Mouse (Mus musculus) kidney, postnatal 0 days (tissue): ENCODE measurements around the gene Rpl35. TPM values are rescaled to one million over a fixed set of nuclear protein-coding genes. Genes with fewer than 3 reads are reported as not detected.

Source experiments
- ATAC-seq: fragments of 200-750 bp; cut with Nextera tagmentation; replicated peaks from 2 replicates; pipeline ENCODE4 v1.8.0; 2017; ENCODE audit warnings: low read depth, moderate number of reproducible peaks, moderate TSS enrichment, moderate library complexity; ENCODE audit not compliant: low FRiP score
- DNase-seq: peaks from one replicate; pipeline ENCODE4 v3.0.0-alpha.2; 2016; ENCODE audit warnings: low spot score
- H3K27ac ChIP-seq: fragments of 300-500 bp; sonication (generic); 2 replicates; pipeline ENCODE4 v1.5.1; 2014; ENCODE audit warnings: mild to moderate bottlenecking
- H3K27me3 ChIP-seq: fragments of 300-500 bp; sonication (generic); 2 replicates; pipeline ENCODE4 v1.6.1; 2014; ENCODE audit warnings: low read length, mixed read lengths; ENCODE audit not compliant: insufficient read depth
- H3K36me3 ChIP-seq: fragments of 300-500 bp; sonication (generic); 2 replicates; pipeline ENCODE4 v1.6.1; 2014; ENCODE audit warnings: low read length, mixed read lengths; ENCODE audit not compliant: insufficient read depth
- H3K4me1 ChIP-seq: fragments of 300-500 bp; sonication (generic); replicated peaks from 2 replicates; pipeline ENCODE4 v1.6.1; 2014; ENCODE audit warnings: antibody characterized with exemption, low read length, mixed read lengths; ENCODE audit not compliant: insufficient read depth
- H3K4me2 ChIP-seq: fragments of 300-500 bp; sonication (generic); 2 replicates; pipeline ENCODE4 v1.6.1; 2014; ENCODE audit warnings: mild to moderate bottlenecking, low read length, moderate library complexity, mixed read lengths
- H3K4me3 ChIP-seq: fragments of 300-500 bp; sonication (generic); replicated peaks from 2 replicates; pipeline ENCODE4 v1.5.1; 2014; ENCODE audit warnings: low read depth, low read length
- H3K9ac ChIP-seq: fragments of 300-500 bp; sonication (generic); 2 replicates; pipeline ENCODE4 v1.6.1; 2014; ENCODE audit warnings: low read depth, low read length
- H3K9me3 ChIP-seq: fragments of 300-500 bp; sonication (generic); replicated peaks from 2 replicates; pipeline ENCODE4 v1.6.1; 2016; ENCODE audit warnings: low read length, inconsistent platforms, mixed read lengths
- CTCF ChIP-seq: IDR thresholded peaks from 2 replicates; pipeline ENCODE4 v1.5.1; 2016; ENCODE audit warnings: antibody characterized with exemption, low read depth, mild to moderate bottlenecking, moderate library complexity
- WGBS: fragments of 180-500 bp; shearing (Covaris S2); extraction: QIAGEN DNeasy Blood & Tissue Kit; methylation state at CpG from one replicate; pipeline ENCODE4 v1.1.7; 2014; 5-methylcytosine and 5-hydroxymethylcytosine counted together
- polyA plus RNA-seq: library from polyadenylated mRNA; unstranded; fragments of >200 nt; fragmentation: Nextera tagmentation; extraction: Ambion mirVana; gene quantifications from 2 replicates; pipeline ENCODE4 v1.2.1, GENCODE M21; 2015

Gene Rpl35
- polyA plus RNA-seq, 1 experiment from 2014 or later, result 1,199 TPM

GRCm38 (mm10) chr2:39006149-39006730 is 816 bp upstream of the Rpl35 start:
- 88% methylated on average over 14 of the region's 14 CpGs for WGBS
- Histone ChIP-seq H3K36me3 (peaks cover 15% of the 10 kb centered on the region; the same call in 1 of the 2 replicates), H3K4me2 (peak overlapping the region; percentile 54), H3K9ac (no peak overlapping the region), H3K9me3 (no peaks in the 10 kb centered on the region), H3K27me3 (no peaks in the 10 kb centered on the region), H3K4me1 (peaks cover 16% of the 10 kb centered on the region), H3K4me3 (0 out of 2 replicates have a peak overlapping the region, but pooled peaks have one; percentile 51), H3K27ac (no peak overlapping the region)
- no peak for DNase-seq
- no peak for ATAC-seq
- TF ChIP-seq CTCF, result no peak

DNA sequence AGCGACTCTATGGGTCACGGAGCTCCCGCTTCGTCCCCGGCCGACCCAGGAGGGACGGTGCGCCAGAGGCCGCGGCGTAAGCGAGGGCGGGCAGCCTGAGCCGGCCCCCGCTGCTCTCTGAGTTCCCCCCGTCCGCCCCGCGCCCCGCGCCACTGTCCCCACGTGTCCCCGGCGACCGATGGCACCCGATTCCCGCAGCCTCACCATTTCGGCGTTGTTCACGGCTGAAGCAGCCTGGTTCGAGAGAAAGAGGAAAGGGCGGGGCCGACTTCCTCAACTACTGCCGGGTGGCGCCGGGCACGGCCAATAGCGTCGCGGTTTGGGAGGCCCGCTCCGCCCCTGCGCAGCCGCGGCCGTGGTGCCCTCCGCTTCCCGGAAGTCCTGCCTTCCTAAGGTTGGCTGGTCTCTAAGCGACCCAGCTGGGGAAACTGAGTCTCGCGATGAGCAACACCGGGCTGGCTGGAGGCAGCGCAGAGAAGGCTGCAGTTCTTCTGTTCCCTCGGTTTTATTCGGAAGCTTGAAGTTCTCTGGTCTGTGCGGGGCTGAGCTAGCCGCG is 466 bp downstream of the Rpl35 start, which contains the start of gene Arpc5l:
TSS of gene Arpc5l (plus strand) at position 469 of the 556 bp plus-strand sequence.
- H3K9ac ChIP-seq, result peak within 1 kb of the TSS; percentile 76
- no peak for TF ChIP-seq CTCF
- peak within 1 kb of the TSS; percentile 75 for H3K27ac ChIP-seq
- peaks cover 16% of the 10 kb centered on the region for H3K4me1 ChIP-seq
- H3K4me2 ChIP-seq, result peak within 1 kb of the TSS; percentile 54
- peak; percentile 96 for DNase-seq
- no peaks in the 10 kb centered on the region for H3K9me3 ChIP-seq
- H3K4me3 ChIP-seq, result peak within 1 kb of the TSS; percentile 51
- ATAC-seq, result peak; percentile 86
- H3K27me3 ChIP-seq, result no peaks in the 10 kb centered on the region
- under 1% methylated on average over 57 of the region's 58 CpGs for WGBS
- peaks cover 26% of the 10 kb centered on the region for H3K36me3 ChIP-seq

GRCm38 (mm10) chr2:39004372-39004771 is 1.1 kb downstream of the Rpl35 start:
- peak overlapping the region; percentile 54 for H3K4me2 ChIP-seq
- no peaks in the 10 kb centered on the region for H3K9me3 ChIP-seq
- peaks cover 13% of the 10 kb centered on the region for H3K4me1 ChIP-seq
- ATAC-seq, result no peak
- peak; percentile 40 for DNase-seq
- H3K4me3 ChIP-seq, result peak overlapping the region; percentile 51
- H3K27ac ChIP-seq, result peak overlapping the region; percentile 75
- H3K36me3 ChIP-seq, result peaks cover 27% of the 10 kb centered on the region
- H3K9ac ChIP-seq, result peak overlapping the region; percentile 76
- no peaks in the 10 kb centered on the region for H3K27me3 ChIP-seq
- 1% methylated on average over 11 of the region's 11 CpGs for WGBS
- TF ChIP-seq CTCF, result no peak

DNA sequence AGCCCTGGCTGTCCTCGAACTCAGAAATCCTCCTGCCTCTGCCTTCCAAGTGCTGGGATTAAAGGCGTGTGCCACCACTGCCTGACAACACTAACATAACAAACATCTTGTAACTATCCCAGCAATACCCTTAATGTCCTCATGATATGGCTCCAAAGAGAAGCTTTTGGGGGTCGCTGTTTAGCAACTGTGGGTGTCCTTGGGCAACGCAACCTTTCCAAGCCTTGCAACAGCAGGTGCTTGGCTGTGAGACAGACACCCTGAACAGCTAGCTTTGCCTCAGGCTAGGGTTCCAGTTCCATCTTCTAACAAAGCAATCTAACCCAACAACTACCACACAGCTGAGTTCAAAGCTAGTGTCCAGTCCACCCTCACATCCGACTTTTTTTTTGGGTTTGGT is 1.9 kb downstream of the Rpl35 start:
- no peaks in the 10 kb centered on the region for H3K27me3 ChIP-seq
- peaks cover 10% of the 10 kb centered on the region for H3K4me1 ChIP-seq
- H3K4me2 ChIP-seq, result peak overlapping the region; percentile 54
- H3K9ac ChIP-seq, result peak overlapping the region; percentile 76; the same call in 1 of the 2 replicates
- no peak for TF ChIP-seq CTCF
- ATAC-seq, result no peak
- peak overlapping the region; percentile 51; the same call in 1 of the 2 replicates for H3K4me3 ChIP-seq
- DNase-seq, result no peak
- peaks cover 27% of the 10 kb centered on the region for H3K36me3 ChIP-seq
- no peaks in the 10 kb centered on the region for H3K9me3 ChIP-seq
- no peak overlapping the region for H3K27ac ChIP-seq
- 67% methylated on average over 5 of the region's 5 CpGs for WGBS

DNA sequence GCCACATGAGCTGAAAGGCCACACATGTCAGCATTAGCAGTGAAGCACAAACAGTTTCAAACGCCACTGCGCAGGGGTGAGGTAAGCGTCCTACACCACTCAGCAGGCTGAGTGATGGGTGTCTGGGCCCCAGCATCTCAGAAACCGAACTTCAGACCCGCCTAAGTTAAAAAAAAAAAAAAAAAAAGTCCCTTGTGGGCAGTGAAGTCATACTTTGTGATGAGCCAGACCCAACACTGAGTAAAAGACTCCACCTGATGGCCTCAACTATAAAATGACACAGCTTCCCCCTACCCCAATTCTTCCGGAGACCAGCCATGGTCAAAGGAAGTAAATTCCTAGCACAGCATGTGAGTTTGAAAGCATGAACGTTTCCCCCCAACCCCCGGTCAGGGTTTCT is 2.3 kb downstream of the Rpl35 start:
- Histone ChIP-seq H3K9me3 (no peaks in the 10 kb centered on the region), H3K36me3 (peaks cover 27% of the 10 kb centered on the region), H3K4me2 (peak overlapping the region; percentile 54), H3K27me3 (no peaks in the 10 kb centered on the region), H3K4me1 (peaks cover 10% of the 10 kb centered on the region), H3K4me3 (no peak overlapping the region), H3K9ac (0 out of 2 replicates have a peak overlapping the region, but pooled peaks have one; percentile 76), H3K27ac (no peak overlapping the region)
- ATAC-seq (no peak), DNase-seq (no peak)
- WGBS, result 46% methylated on average over 8 of the region's 8 CpGs
- no peak for TF ChIP-seq CTCF

GRCm38 (mm10) chr2:39001866-39002265 is 3.6 kb downstream of the Rpl35 start:
- WGBS, result 70% methylated on average over 3 of the region's 3 CpGs
- H3K9ac ChIP-seq, result no peak overlapping the region
- ATAC-seq (no peak), DNase-seq (no peak)
- no peak for TF ChIP-seq CTCF
- no peaks in the 10 kb centered on the region for H3K9me3 ChIP-seq
- no peak overlapping the region for H3K27ac ChIP-seq
- peaks cover 27% of the 10 kb centered on the region for H3K36me3 ChIP-seq
- no peak overlapping the region for H3K4me2 ChIP-seq
- H3K4me3 ChIP-seq, result no peak overlapping the region
- H3K27me3 ChIP-seq, result no peaks in the 10 kb centered on the region
- peaks cover 10% of the 10 kb centered on the region; the same call in 1 of the 2 replicates for H3K4me1 ChIP-seq
